Mouse (Mus musculus) forebrain, embryonic 12.5 days (tissue): Measurements from ENCODE around the gene Gtf2a1l. TPM values are rescaled to one million over a fixed set of nuclear protein-coding genes. Genes with fewer than 3 reads are reported as not detected.

Experiments used
- ATAC-seq: fragments of 200-750 bp; cut with Nextera tagmentation; 2 replicates; pipeline ENCODE4 v1.8.0; 2017; ENCODE audit warnings: moderate TSS enrichment; ENCODE audit not compliant: low FRiP score
- H3K27ac ChIP-seq: fragments of 300-500 bp; sonication (generic); 2 replicates; pipeline ENCODE4 v1.5.1; 2016; ENCODE audit warnings: mild to moderate bottlenecking
- H3K27me3 ChIP-seq: fragments of 300-500 bp; sonication (generic); 2 replicates; pipeline ENCODE4 v1.6.1; 2016; ENCODE audit warnings: mild to moderate bottlenecking
- H3K36me3 ChIP-seq: fragments of 300-500 bp; sonication (generic); replicated peaks from 2 replicates; pipeline ENCODE4 v1.6.1; 2016; ENCODE audit warnings: mild to moderate bottlenecking
- H3K4me1 ChIP-seq: fragments of 300-500 bp; sonication (generic); 2 replicates; pipeline ENCODE4 v1.6.1; 2016
- H3K4me2 ChIP-seq: fragments of 300-500 bp; sonication (generic); 2 replicates; pipeline ENCODE4 v1.6.1; 2016; ENCODE audit warnings: mild to moderate bottlenecking, moderate library complexity
- H3K4me3 ChIP-seq: fragments of 300-500 bp; sonication (generic); replicated peaks from 2 replicates; pipeline ENCODE4 v1.5.1; 2016; ENCODE audit warnings: mild to moderate bottlenecking
- H3K9ac ChIP-seq: fragments of 300-500 bp; sonication (generic); 2 replicates; pipeline ENCODE4 v1.6.1; 2016; ENCODE audit warnings: mild to moderate bottlenecking
- H3K9me3 ChIP-seq: fragments of 300-500 bp; sonication (generic); 2 replicates; pipeline ENCODE4 v1.6.1; 2016
- WGBS: fragments of 180-500 bp; shearing (Covaris S2); methylation state at CpG from one replicate; pipeline ENCODE4 v1.1.7; 2016; 5-methylcytosine and 5-hydroxymethylcytosine counted together
- polyA plus RNA-seq: library from polyadenylated mRNA; unstranded; fragments of >200 nt; fragmentation: Nextera tagmentation; extraction: Ambion mirVana; gene quantifications from 2 replicates; pipeline ENCODE4 v1.2.1, GENCODE M21; 2016

Gtf2a1l gene
- polyA plus RNA-seq, 1 experiment from 2014 or later, result not detected

- no peak overlapping the region for H3K4me2 ChIP-seq
- ATAC-seq, result no peak
- 57% methylated on average over 2 of the region's 2 CpGs for WGBS
- H3K4me1 ChIP-seq, result peaks cover 18% of the 10 kb centered on the region
- no peak overlapping the region for H3K9ac ChIP-seq
- H3K4me3 ChIP-seq, result no peak overlapping the region
- no peaks in the 10 kb centered on the region for H3K9me3 ChIP-seq
- H3K27me3 ChIP-seq, result peaks cover 46% of the 10 kb centered on the region
- H3K27ac ChIP-seq, result no peak overlapping the region
- H3K36me3 ChIP-seq, result no peaks in the 10 kb centered on the region
These were observed 2.4 kb upstream of the Gtf2a1l start for GRCm38 (mm10) chr17:88666076-88666475.

GRCm38 (mm10) chr17:88669921-88670320 lies 1.5 kb downstream of the Gtf2a1l start:
- Histone ChIP-seq H3K4me3 (no peak overlapping the region), H3K4me1 (peaks cover 18% of the 10 kb centered on the region), H3K9ac (no peak overlapping the region), H3K4me2 (no peak overlapping the region), H3K27ac (no peak overlapping the region), H3K36me3 (no peaks in the 10 kb centered on the region), H3K27me3 (peaks cover 55% of the 10 kb centered on the region), H3K9me3 (no peaks in the 10 kb centered on the region)
- WGBS, result 7% methylated on average over 2 of the region's 2 CpGs
- ATAC-seq, result peak; percentile 37; the same call in 1 of the 2 replicates

GRCm38 (mm10) chr17:88670800-88671199 lies 2.3 kb downstream of the Gtf2a1l start:
- 38% methylated on average over 4 of the region's 4 CpGs for WGBS
- peaks cover 18% of the 10 kb centered on the region for H3K4me1 ChIP-seq
- peaks cover 48% of the 10 kb centered on the region for H3K27me3 ChIP-seq
- H3K9me3 ChIP-seq, result no peaks in the 10 kb centered on the region
- no peak overlapping the region for H3K27ac ChIP-seq
- H3K4me3 ChIP-seq, result no peak overlapping the region
- ATAC-seq, result no peak
- no peak overlapping the region for H3K9ac ChIP-seq
- no peak overlapping the region for H3K4me2 ChIP-seq
- H3K36me3 ChIP-seq, result no peaks in the 10 kb centered on the region

GRCm38 (mm10) chr17:88675310-88676309 lies 7.2 kb downstream of the Gtf2a1l start:
- no peak for ATAC-seq
- no peak overlapping the region for H3K4me2 ChIP-seq
- H3K9ac ChIP-seq, result no peak overlapping the region
- no peak overlapping the region for H3K27ac ChIP-seq
- H3K36me3 ChIP-seq, result no peaks in the 10 kb centered on the region
- H3K4me1 ChIP-seq, result no peaks in the 10 kb centered on the region; the same call in 1 of the 2 replicates
- 92% methylated on average over 23 of the region's 23 CpGs for WGBS
- no peak overlapping the region for H3K4me3 ChIP-seq
- no peaks in the 10 kb centered on the region for H3K9me3 ChIP-seq
- peaks cover 22% of the 10 kb centered on the region for H3K27me3 ChIP-seq

- H3K4me3 ChIP-seq, result no peak overlapping the region
- no peaks in the 10 kb centered on the region for H3K4me1 ChIP-seq
- no peaks in the 10 kb centered on the region for H3K36me3 ChIP-seq
- H3K27ac ChIP-seq, result no peak overlapping the region
- 34% methylated on average over 11 of the region's 11 CpGs for WGBS
- H3K9ac ChIP-seq, result no peak overlapping the region
- H3K4me2 ChIP-seq, result no peak overlapping the region; the same call in 1 of the 2 replicates
- peak; percentile 55; the same call in 1 of the 2 replicates for ATAC-seq
- no peaks in the 10 kb centered on the region for H3K9me3 ChIP-seq
- H3K27me3 ChIP-seq, result no peaks in the 10 kb centered on the region
These were observed 19.8 kb downstream of the Gtf2a1l start for GRCm38 (mm10) chr17:88688226-88688625.

- H3K4me1 ChIP-seq, result peaks cover 9% of the 10 kb centered on the region; the same call in 1 of the 2 replicates
- no peak overlapping the region for H3K4me3 ChIP-seq
- 54% methylated on average over 9 of the region's 9 CpGs for WGBS
- H3K36me3 ChIP-seq, result no peaks in the 10 kb centered on the region
- no peak overlapping the region for H3K9ac ChIP-seq
- H3K27me3 ChIP-seq, result no peaks in the 10 kb centered on the region
- ATAC-seq, result no peak
- no peaks in the 10 kb centered on the region for H3K9me3 ChIP-seq
- no peak overlapping the region for H3K4me2 ChIP-seq
- peak overlapping the region; percentile 43; the same call in 1 of the 2 replicates for H3K27ac ChIP-seq
These were observed 28.3 kb downstream of the Gtf2a1l start for GRCm38 (mm10) chr17:88696656-88697333.

GRCm38 (mm10) chr17:88700901-88701300 lies 32.4 kb downstream of the Gtf2a1l start:
- Histone ChIP-seq H3K27me3 (no peaks in the 10 kb centered on the region), H3K4me2 (no peak overlapping the region), H3K9me3 (no peaks in the 10 kb centered on the region), H3K9ac (no peak overlapping the region), H3K27ac (no peak overlapping the region), H3K36me3 (no peaks in the 10 kb centered on the region), H3K4me1 (peaks cover 9% of the 10 kb centered on the region; the same call in 1 of the 2 replicates), H3K4me3 (no peak overlapping the region)
- no peak for ATAC-seq

GRCm38 (mm10) chr17:88702345-88702744 lies 33.9 kb downstream of the Gtf2a1l start:
- H3K4me1 ChIP-seq, result peaks cover 9% of the 10 kb centered on the region
- no peak for ATAC-seq
- no peak overlapping the region for H3K9ac ChIP-seq
- no peak overlapping the region for H3K4me2 ChIP-seq
- no peak overlapping the region for H3K4me3 ChIP-seq
- 52% methylated on average over 6 of the region's 6 CpGs for WGBS
- no peaks in the 10 kb centered on the region for H3K9me3 ChIP-seq
- H3K27ac ChIP-seq, result no peak overlapping the region
- no peaks in the 10 kb centered on the region for H3K27me3 ChIP-seq
- H3K36me3 ChIP-seq, result no peaks in the 10 kb centered on the region

GRCm38 (mm10) chr17:88703112-88703511 lies 34.7 kb downstream of the Gtf2a1l start:
- Histone ChIP-seq H3K27me3 (no peaks in the 10 kb centered on the region), H3K4me3 (no peak overlapping the region), H3K9ac (no peak overlapping the region), H3K36me3 (no peaks in the 10 kb centered on the region), H3K9me3 (no peaks in the 10 kb centered on the region), H3K4me2 (no peak overlapping the region), H3K27ac (no peak overlapping the region), H3K4me1 (peaks cover 9% of the 10 kb centered on the region)
- 48% methylated on average over 4 of the region's 4 CpGs for WGBS
- no peak for ATAC-seq

- 20% methylated on average over 8 of the region's 8 CpGs for WGBS
These were observed 37.8 kb downstream of the Gtf2a1l start for GRCm38 (mm10) chr17:88706231-88706649.

GRCm38 (mm10) chr17:88749646-88750045 lies 81.2 kb downstream of the Gtf2a1l start:
- Histone ChIP-seq H3K36me3 (no peaks in the 10 kb centered on the region), H3K4me2 (no peak overlapping the region), H3K27me3 (peaks cover 54% of the 10 kb centered on the region), H3K4me3 (no peak overlapping the region), H3K27ac (no peak overlapping the region), H3K9ac (no peak overlapping the region), H3K9me3 (no peaks in the 10 kb centered on the region), H3K4me1 (peaks cover 28% of the 10 kb centered on the region)
- ATAC-seq, result no peak
- 52% methylated on average over 8 of the region's 8 CpGs for WGBS

More at GRCm38 (mm10) chr17:88706231-88706649, 37.8 kb downstream of the Gtf2a1l start:
- Histone ChIP-seq H3K27ac (no peak overlapping the region), H3K27me3 (no peaks in the 10 kb centered on the region), H3K4me3 (no peak overlapping the region), H3K9ac (no peak overlapping the region), H3K4me1 (peaks cover 9% of the 10 kb centered on the region), H3K4me2 (no peak overlapping the region), H3K9me3 (no peaks in the 10 kb centered on the region), H3K36me3 (no peaks in the 10 kb centered on the region)
- peak; percentile 75 for ATAC-seq

- no peaks in the 10 kb centered on the region for H3K9me3 ChIP-seq
- peak; percentile 64 for ATAC-seq
- WGBS, result 7% methylated on average over 17 of the region's 17 CpGs
- peaks cover 82% of the 10 kb centered on the region for H3K27me3 ChIP-seq
- no peak overlapping the region for H3K9ac ChIP-seq
- H3K4me1 ChIP-seq, result peaks cover 49% of the 10 kb centered on the region
- H3K4me2 ChIP-seq, result peak overlapping the region; percentile 26; the same call in 1 of the 2 replicates
- no peaks in the 10 kb centered on the region for H3K36me3 ChIP-seq
- H3K4me3 ChIP-seq, result no peak overlapping the region
- H3K27ac ChIP-seq, result no peak overlapping the region
These were observed 84.5 kb downstream of the Gtf2a1l start for GRCm38 (mm10) chr17:88752827-88753471.
